Mouse (Mus musculus): ENCODE data around the gene Pdap1. TPM values are rescaled to one million over a fixed set of nuclear protein-coding genes. Genes with fewer than 3 reads are reported as not detected.

Gene Pdap1
- 130 and 135 TPM in 2 replicates for polyA plus RNA-seq (2016; fragmentation: Nextera tagmentation; extraction: Ambion mirVana)

GRCm38 (mm10) chr5:145139571-145140519 lies at the start of gene Pdap1, which contains the start of gene Bud31:
TSS of gene Pdap1 (minus strand) at chr5:145140238.
TSS of gene Bud31 (plus strand) at chr5:145140362.
- Histone ChIP-seq H3K27ac (peak within 1 kb of the TSS; percentile 99), H3K9me3 (no peaks in the 10 kb centered on the region), H3K4me1 (replicated peaks) (peaks cover 28% of the 10 kb centered on the region), H3K27me3 (ENCODE audit: insufficient read depth, poor library complexity, severe bottlenecking) (no peaks in the 10 kb centered on the region), H3K4me3 (peak within 1 kb of the TSS; percentile 99), H3K36me3 (peaks cover 64% of the 10 kb centered on the region)
- DNase-seq (ENCODE audit: low spot score), result peak; percentile 93
- under 1% methylated on average over 84 of the region's 84 CpGs for WGBS

GRCm38 (mm10) chr5:145189416-145189815 lies 49.4 kb upstream of the Pdap1 start:
- Histone ChIP-seq H3K36me3 (peaks cover 62% of the 10 kb centered on the region), H3K4me1 (replicated peaks) (peaks cover 22% of the 10 kb centered on the region), H3K27me3 (ENCODE audit: insufficient read depth, poor library complexity, severe bottlenecking) (no peaks in the 10 kb centered on the region), H3K9me3 (no peaks in the 10 kb centered on the region), H3K27ac (no peak overlapping the region), H3K4me3 (peak overlapping the region; percentile 95; the same call in 1 of the 2 replicates)
- no peak for DNase-seq (ENCODE audit: low spot score)
- WGBS, result 94% methylated on average over 6 of the region's 6 CpGs

DNA sequence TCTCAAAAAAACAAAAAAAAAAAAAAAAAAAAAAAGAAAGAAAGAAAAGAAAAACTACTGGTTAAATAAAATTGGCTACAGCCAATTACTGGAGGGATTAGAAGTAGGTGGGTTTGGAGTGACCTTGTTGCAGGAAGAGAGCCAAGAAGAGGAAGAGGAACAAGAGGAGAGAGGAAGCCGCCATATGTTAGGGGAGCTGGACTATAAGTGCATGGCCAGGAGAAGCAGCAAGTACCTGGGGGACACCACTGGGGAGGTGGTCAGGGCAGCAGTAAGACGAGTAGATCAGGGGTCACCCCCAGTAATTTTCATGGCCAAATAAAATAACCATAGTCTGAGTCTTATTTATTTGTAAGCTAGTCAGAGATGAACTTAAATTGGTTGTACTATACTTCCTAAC lies 45.2 kb upstream of the Pdap1 start:
- 91% methylated on average over 2 of the region's 2 CpGs for WGBS
- Histone ChIP-seq H3K27me3 (ENCODE audit: insufficient read depth, poor library complexity, severe bottlenecking) (no peaks in the 10 kb centered on the region), H3K9me3 (no peaks in the 10 kb centered on the region), H3K27ac (no peak overlapping the region), H3K4me3 (no peak overlapping the region), H3K36me3 (peaks cover 93% of the 10 kb centered on the region), H3K4me1 (replicated peaks) (peaks cover 10% of the 10 kb centered on the region)
- no peak for DNase-seq (ENCODE audit: low spot score)

DNA sequence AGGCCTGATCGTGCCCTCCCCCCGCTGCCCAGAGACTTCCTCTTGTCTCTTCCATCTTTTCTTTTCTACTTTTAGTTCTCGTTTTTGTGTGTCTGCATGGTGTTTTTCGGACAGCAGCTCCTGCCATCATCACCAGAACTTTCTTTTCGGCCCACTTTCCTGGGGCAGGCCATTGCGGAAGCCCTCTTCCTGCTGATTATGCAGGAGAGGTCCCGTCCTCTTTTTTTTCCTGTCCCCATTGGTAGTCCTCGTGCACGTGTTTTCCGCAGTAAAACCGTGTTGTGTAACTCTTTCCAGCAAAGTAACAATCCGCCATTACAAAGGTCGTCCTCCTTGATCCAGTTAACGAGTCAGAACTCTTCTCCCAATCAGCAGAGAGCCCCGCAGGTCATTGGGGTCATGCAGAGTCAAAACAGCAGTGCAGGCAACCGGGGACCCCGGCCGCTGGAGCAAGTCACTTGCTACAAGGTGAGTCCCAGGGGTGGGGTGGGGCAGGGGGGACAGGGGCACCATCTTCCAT lies 38.5 kb upstream of the Pdap1 start:
- 87% methylated on average over 18 of the region's 18 CpGs for WGBS
- H3K36me3 ChIP-seq, result peaks cover 100% of the 10 kb centered on the region
- no peaks in the 10 kb centered on the region for H3K9me3 ChIP-seq
- H3K4me3 ChIP-seq, result no peak overlapping the region
- DNase-seq (ENCODE audit: low spot score), result no peak
- no peak overlapping the region for H3K27ac ChIP-seq
- no peaks in the 10 kb centered on the region for H3K27me3 ChIP-seq (ENCODE audit: insufficient read depth, poor library complexity, severe bottlenecking)
- H3K4me1 ChIP-seq (replicated peaks), result no peaks in the 10 kb centered on the region

DNA sequence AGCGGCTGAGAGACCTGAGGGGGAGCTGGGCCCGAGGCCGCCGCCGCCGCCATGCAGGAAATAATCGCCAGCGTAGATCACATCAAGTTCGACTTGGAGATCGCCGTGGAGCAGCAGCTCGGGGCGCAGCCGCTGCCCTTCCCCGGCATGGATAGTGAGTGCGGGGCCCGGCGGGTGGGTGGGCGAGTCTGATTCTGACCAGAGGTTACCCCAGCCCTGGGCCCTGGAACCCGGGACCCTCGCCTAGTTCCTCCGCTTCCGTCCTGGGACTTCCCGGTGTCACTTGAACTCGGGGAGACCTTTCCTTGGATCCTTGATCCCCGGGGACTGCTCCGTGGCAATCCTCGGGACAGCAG lies 27.2 kb upstream of the Pdap1 start:
- WGBS, result 0% methylated on average over 28 of the region's 28 CpGs
- Histone ChIP-seq H3K4me1 (replicated peaks) (peaks cover 22% of the 10 kb centered on the region), H3K4me3 (peak overlapping the region; percentile 96), H3K9me3 (no peaks in the 10 kb centered on the region), H3K36me3 (peaks cover 54% of the 10 kb centered on the region), H3K27ac (peak overlapping the region; percentile 91), H3K27me3 (ENCODE audit: insufficient read depth, poor library complexity, severe bottlenecking) (no peaks in the 10 kb centered on the region)
- no peak for DNase-seq (ENCODE audit: low spot score)

GRCm38 (mm10) chr5:145166536-145167305 lies 26.7 kb upstream of the Pdap1 start, which contains the start of the genes Ptcd1 and Cpsf4:
TSS of gene Ptcd1 (minus strand) at chr5:145167108.
TSS of gene Cpsf4 (plus strand) at chr5:145167213.
- Histone ChIP-seq H3K27me3 (ENCODE audit: insufficient read depth, poor library complexity, severe bottlenecking) (no peaks in the 10 kb centered on the region), H3K4me1 (replicated peaks) (peaks cover 22% of the 10 kb centered on the region), H3K36me3 (peaks cover 53% of the 10 kb centered on the region), H3K27ac (peak within 1 kb of the TSS; percentile 91), H3K4me3 (peak within 1 kb of the TSS; percentile 96), H3K9me3 (no peaks in the 10 kb centered on the region)
- WGBS, result under 1% methylated on average over 51 of the region's 51 CpGs
- DNase-seq (ENCODE audit: low spot score), result peak; percentile 99

GRCm38 (mm10) chr5:145165184-145165583 lies 25.1 kb upstream of the Pdap1 start:
- WGBS, result 86% methylated on average over 15 of the region's 15 CpGs
- H3K27me3 ChIP-seq (ENCODE audit: insufficient read depth, poor library complexity, severe bottlenecking), result no peaks in the 10 kb centered on the region
- peak overlapping the region; percentile 18; the same call in 1 of the 2 replicates for H3K4me3 ChIP-seq
- no peak overlapping the region for H3K27ac ChIP-seq
- peaks cover 22% of the 10 kb centered on the region for H3K4me1 ChIP-seq (replicated peaks)
- H3K36me3 ChIP-seq, result peaks cover 53% of the 10 kb centered on the region
- DNase-seq (ENCODE audit: low spot score), result no peak
- no peaks in the 10 kb centered on the region for H3K9me3 ChIP-seq

- Histone ChIP-seq H3K4me3 (no peak overlapping the region), H3K4me1 (replicated peaks) (peaks cover 22% of the 10 kb centered on the region), H3K36me3 (peaks cover 54% of the 10 kb centered on the region), H3K27me3 (ENCODE audit: insufficient read depth, poor library complexity, severe bottlenecking) (no peaks in the 10 kb centered on the region), H3K9me3 (no peaks in the 10 kb centered on the region), H3K27ac (no peak overlapping the region)
- WGBS, result 72% methylated on average over 3 of the region's 3 CpGs
- no peak for DNase-seq (ENCODE audit: low spot score)
Observed at GRCm38 (mm10) chr5:145164710-145165109, 24.7 kb upstream of the Pdap1 start.

GRCm38 (mm10) chr5:145161361-145161760 lies 21.3 kb upstream of the Pdap1 start:
- no peaks in the 10 kb centered on the region for H3K9me3 ChIP-seq
- no peak for DNase-seq (ENCODE audit: low spot score)
- H3K4me3 ChIP-seq, result no peak overlapping the region
- H3K36me3 ChIP-seq, result peaks cover 86% of the 10 kb centered on the region
- H3K4me1 ChIP-seq (replicated peaks), result peaks cover 6% of the 10 kb centered on the region
- H3K27me3 ChIP-seq (ENCODE audit: insufficient read depth, poor library complexity, severe bottlenecking), result no peaks in the 10 kb centered on the region
- no peak overlapping the region for H3K27ac ChIP-seq
- 96% methylated on average over 14 of the region's 14 CpGs for WGBS

DNA sequence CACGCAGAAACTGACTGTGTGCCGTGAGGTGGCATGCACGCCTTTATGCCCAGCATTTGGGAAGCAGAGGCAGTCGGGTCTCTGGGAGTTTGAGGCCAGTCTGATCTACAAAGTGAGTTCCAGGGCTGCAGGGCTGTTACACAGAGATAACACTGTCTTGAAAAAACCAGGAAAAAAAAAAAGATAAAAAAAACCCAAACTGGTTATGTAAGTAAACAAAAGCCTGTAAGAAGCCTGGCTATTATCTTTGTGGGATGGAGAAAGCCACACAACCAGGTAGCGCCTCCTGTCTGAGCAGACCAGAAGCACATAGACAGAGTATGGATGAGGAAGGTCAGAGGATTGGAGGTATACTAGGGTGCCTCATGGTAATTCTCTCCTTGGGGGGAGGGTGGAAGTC lies 12.7 kb upstream of the Pdap1 start:
- Histone ChIP-seq H3K4me3 (no peak overlapping the region), H3K27me3 (ENCODE audit: insufficient read depth, poor library complexity, severe bottlenecking) (no peaks in the 10 kb centered on the region), H3K36me3 (peaks cover 98% of the 10 kb centered on the region), H3K4me1 (replicated peaks) (no peaks in the 10 kb centered on the region), H3K9me3 (no peaks in the 10 kb centered on the region), H3K27ac (no peak overlapping the region)
- DNase-seq (ENCODE audit: low spot score), result no peak
- WGBS, result 93% methylated on average over 5 of the region's 5 CpGs

GRCm38 (mm10) chr5:145149294-145149693 lies 9.3 kb upstream of the Pdap1 start:
- Histone ChIP-seq H3K27ac (no peak overlapping the region), H3K4me3 (no peak overlapping the region), H3K27me3 (ENCODE audit: insufficient read depth, poor library complexity, severe bottlenecking) (no peaks in the 10 kb centered on the region), H3K4me1 (replicated peaks) (no peaks in the 10 kb centered on the region), H3K36me3 (peaks cover 100% of the 10 kb centered on the region), H3K9me3 (no peaks in the 10 kb centered on the region)
- WGBS, result 87% methylated on average over 6 of the region's 6 CpGs
- DNase-seq (ENCODE audit: low spot score), result no peak

GRCm38 (mm10) chr5:145147748-145148147 lies 7.7 kb upstream of the Pdap1 start:
- no peaks in the 10 kb centered on the region for H3K27me3 ChIP-seq (ENCODE audit: insufficient read depth, poor library complexity, severe bottlenecking)
- peaks cover 100% of the 10 kb centered on the region for H3K36me3 ChIP-seq
- H3K27ac ChIP-seq, result no peak overlapping the region
- no peaks in the 10 kb centered on the region for H3K9me3 ChIP-seq
- H3K4me1 ChIP-seq (replicated peaks), result no peaks in the 10 kb centered on the region
- 94% methylated on average over 5 of the region's 5 CpGs for WGBS
- no peak overlapping the region for H3K4me3 ChIP-seq
- DNase-seq (ENCODE audit: low spot score), result no peak
